Mouse (Mus musculus): ENCODE data around the gene Grm7. TPM values are rescaled to one million over a fixed set of nuclear protein-coding genes. Genes with fewer than 3 reads are reported as not detected.
A peak's percentile ranks its signal among the peaks of the same experiment; 100 is the strongest.

Grm7 gene
- polyA plus RNA-seq, 1 experiment from 2014 or later, result 0.62 TPM

- WGBS (ENCODE audit: insufficient replicate concordance), result 69% methylated on average over 6 of the region's 6 CpGs
- Histone ChIP-seq H3K4me3 (ENCODE audit: low read depth, low read length) (no peak overlapping the region), H3K36me3 (ENCODE audit: control insufficient read depth, insufficient read depth, low read length) (no peaks in the 10 kb centered on the region), H3K27me3 (ENCODE audit: control insufficient read depth, insufficient read depth, low read length) (no peaks in the 10 kb centered on the region), H3K9ac (ENCODE audit: low read depth, low read length) (no peak overlapping the region), H3K9me3 (replicated peaks; ENCODE audit: control insufficient read depth, low read length) (no peaks in the 10 kb centered on the region), H3K4me1 (ENCODE audit: control insufficient read depth, insufficient read depth, low read length) (no peaks in the 10 kb centered on the region), H3K4me2 (no peak overlapping the region), H3K27ac (ENCODE audit: low read depth, low read length) (no peak overlapping the region)
- no peak for ATAC-seq (replicated peaks; ENCODE audit: insufficient number of reproducible peaks, low FRiP score, low TSS enrichment)
These were observed 575.8 kb downstream of the Grm7 start for GRCm38 (mm10) chr6:111221083-111221729.

GRCm38 (mm10) chr6:111255215-111255614, 609.8 kb downstream of the Grm7 start:
- ATAC-seq (replicated peaks; ENCODE audit: insufficient number of reproducible peaks, low FRiP score, low TSS enrichment), result no peak
- H3K27me3 ChIP-seq (ENCODE audit: control insufficient read depth, insufficient read depth, low read length), result no peaks in the 10 kb centered on the region
- WGBS (ENCODE audit: insufficient replicate concordance), result 78% methylated on average over 5 of the region's 5 CpGs
- no peak overlapping the region for H3K27ac ChIP-seq (ENCODE audit: low read depth, low read length)
- no peaks in the 10 kb centered on the region for H3K9me3 ChIP-seq (replicated peaks; ENCODE audit: control insufficient read depth, low read length)
- no peak overlapping the region for H3K4me3 ChIP-seq (ENCODE audit: low read depth, low read length)
- no peak overlapping the region for H3K4me2 ChIP-seq
- no peaks in the 10 kb centered on the region for H3K36me3 ChIP-seq (ENCODE audit: control insufficient read depth, insufficient read depth, low read length)
- no peak overlapping the region for H3K9ac ChIP-seq (ENCODE audit: low read depth, low read length)
- no peaks in the 10 kb centered on the region for H3K4me1 ChIP-seq (ENCODE audit: control insufficient read depth, insufficient read depth, low read length)

GRCm38 (mm10) chr6:111256939-111257338, 611.6 kb downstream of the Grm7 start:
- no peaks in the 10 kb centered on the region for H3K9me3 ChIP-seq (replicated peaks; ENCODE audit: control insufficient read depth, low read length)

GRCm38 (mm10) chr6:111258256-111258655, 612.9 kb downstream of the Grm7 start:
- H3K9ac ChIP-seq (ENCODE audit: low read depth, low read length), result no peak overlapping the region
- H3K36me3 ChIP-seq (ENCODE audit: control insufficient read depth, insufficient read depth, low read length), result no peaks in the 10 kb centered on the region
- 76% methylated on average over 3 of the region's 3 CpGs for WGBS (ENCODE audit: insufficient replicate concordance)
- no peak overlapping the region for H3K4me3 ChIP-seq (ENCODE audit: low read depth, low read length)
- H3K4me2 ChIP-seq, result no peak overlapping the region
- ATAC-seq (replicated peaks; ENCODE audit: insufficient number of reproducible peaks, low FRiP score, low TSS enrichment), result no peak
- no peaks in the 10 kb centered on the region for H3K4me1 ChIP-seq (ENCODE audit: control insufficient read depth, insufficient read depth, low read length)
- H3K27ac ChIP-seq (ENCODE audit: low read depth, low read length), result no peak overlapping the region
- H3K9me3 ChIP-seq (replicated peaks; ENCODE audit: control insufficient read depth, low read length), result no peaks in the 10 kb centered on the region
- H3K27me3 ChIP-seq (ENCODE audit: control insufficient read depth, insufficient read depth, low read length), result no peaks in the 10 kb centered on the region

More at GRCm38 (mm10) chr6:111256939-111257338, 611.6 kb downstream of the Grm7 start:
- Histone ChIP-seq H3K4me2 (no peak overlapping the region), H3K27ac (ENCODE audit: low read depth, low read length) (no peak overlapping the region), H3K27me3 (ENCODE audit: control insufficient read depth, insufficient read depth, low read length) (no peaks in the 10 kb centered on the region), H3K4me1 (ENCODE audit: control insufficient read depth, insufficient read depth, low read length) (no peaks in the 10 kb centered on the region), H3K9ac (ENCODE audit: low read depth, low read length) (no peak overlapping the region), H3K4me3 (ENCODE audit: low read depth, low read length) (no peak overlapping the region), H3K36me3 (ENCODE audit: control insufficient read depth, insufficient read depth, low read length) (no peaks in the 10 kb centered on the region)
- no peak for ATAC-seq (replicated peaks; ENCODE audit: insufficient number of reproducible peaks, low FRiP score, low TSS enrichment)
- 70% methylated on average over 3 of the region's 3 CpGs for WGBS (ENCODE audit: insufficient replicate concordance)

- Histone ChIP-seq H3K36me3 (ENCODE audit: control insufficient read depth, insufficient read depth, low read length) (no peaks in the 10 kb centered on the region), H3K4me1 (ENCODE audit: control insufficient read depth, insufficient read depth, low read length) (no peaks in the 10 kb centered on the region), H3K4me2 (no peak overlapping the region), H3K4me3 (ENCODE audit: low read depth, low read length) (no peak overlapping the region), H3K9ac (ENCODE audit: low read depth, low read length) (no peak overlapping the region), H3K27me3 (ENCODE audit: control insufficient read depth, insufficient read depth, low read length) (no peaks in the 10 kb centered on the region), H3K27ac (ENCODE audit: low read depth, low read length) (no peak overlapping the region), H3K9me3 (replicated peaks; ENCODE audit: control insufficient read depth, low read length) (no peaks in the 10 kb centered on the region)
- whole genome bisulfite sequencing (ENCODE audit: insufficient replicate concordance), result 84% methylated on average over 1 of the region's 1 CpGs
- ATAC-seq (replicated peaks; ENCODE audit: insufficient number of reproducible peaks, low FRiP score, low TSS enrichment), result no peak
These were observed 615.8 kb downstream of the Grm7 start for GRCm38 (mm10) chr6:111261181-111261580.

GRCm38 (mm10) chr6:111276657-111277056, 631.3 kb downstream of the Grm7 start:
- no peak overlapping the region for H3K4me3 ChIP-seq (ENCODE audit: low read depth, low read length)
- WGBS (ENCODE audit: insufficient replicate concordance), result 37% methylated on average over 4 of the region's 4 CpGs
- ATAC-seq (replicated peaks; ENCODE audit: insufficient number of reproducible peaks, low FRiP score, low TSS enrichment), result 0 out of 2 replicates have a peak, but pooled peaks have one; percentile 35

GRCm38 (mm10) chr6:111278516-111278915, 633.1 kb downstream of the Grm7 start:
- ATAC-seq (replicated peaks; ENCODE audit: insufficient number of reproducible peaks, low FRiP score, low TSS enrichment), result no peak

More at GRCm38 (mm10) chr6:111276657-111277056, 631.3 kb downstream of the Grm7 start:
- no peak overlapping the region for H3K4me2 ChIP-seq
- no peaks in the 10 kb centered on the region for H3K9me3 ChIP-seq (replicated peaks; ENCODE audit: control insufficient read depth, low read length)
- H3K27ac ChIP-seq (ENCODE audit: low read depth, low read length), result no peak overlapping the region
- no peaks in the 10 kb centered on the region for H3K4me1 ChIP-seq (ENCODE audit: control insufficient read depth, insufficient read depth, low read length)
- no peak overlapping the region for H3K9ac ChIP-seq (ENCODE audit: low read depth, low read length)
- H3K27me3 ChIP-seq (ENCODE audit: control insufficient read depth, insufficient read depth, low read length), result no peaks in the 10 kb centered on the region
- no peaks in the 10 kb centered on the region for H3K36me3 ChIP-seq (ENCODE audit: control insufficient read depth, insufficient read depth, low read length)

GRCm38 (mm10) chr6:111293505-111294001, 648.2 kb downstream of the Grm7 start:
- H3K36me3 ChIP-seq (ENCODE audit: control insufficient read depth, insufficient read depth, low read length), result no peaks in the 10 kb centered on the region
- H3K27me3 ChIP-seq (ENCODE audit: control insufficient read depth, insufficient read depth, low read length), result no peaks in the 10 kb centered on the region
- H3K9ac ChIP-seq (ENCODE audit: low read depth, low read length), result no peak overlapping the region
- no peak overlapping the region for H3K4me3 ChIP-seq (ENCODE audit: low read depth, low read length)
- no peak overlapping the region for H3K27ac ChIP-seq (ENCODE audit: low read depth, low read length)
- no peaks in the 10 kb centered on the region for H3K9me3 ChIP-seq (replicated peaks; ENCODE audit: control insufficient read depth, low read length)
- no peaks in the 10 kb centered on the region for H3K4me1 ChIP-seq (ENCODE audit: control insufficient read depth, insufficient read depth, low read length)
- no peak for ATAC-seq (replicated peaks; ENCODE audit: insufficient number of reproducible peaks, low FRiP score, low TSS enrichment)
- no peak overlapping the region for H3K4me2 ChIP-seq
- WGBS (ENCODE audit: insufficient replicate concordance), result 65% methylated on average over 5 of the region's 5 CpGs

More at GRCm38 (mm10) chr6:111278516-111278915, 633.1 kb downstream of the Grm7 start:
- H3K4me2 ChIP-seq, result no peak overlapping the region
- no peak overlapping the region for H3K4me3 ChIP-seq (ENCODE audit: low read depth, low read length)
- no peaks in the 10 kb centered on the region for H3K36me3 ChIP-seq (ENCODE audit: control insufficient read depth, insufficient read depth, low read length)
- H3K9ac ChIP-seq (ENCODE audit: low read depth, low read length), result no peak overlapping the region
- H3K9me3 ChIP-seq (replicated peaks; ENCODE audit: control insufficient read depth, low read length), result no peaks in the 10 kb centered on the region
- H3K27ac ChIP-seq (ENCODE audit: low read depth, low read length), result no peak overlapping the region
- no peaks in the 10 kb centered on the region for H3K4me1 ChIP-seq (ENCODE audit: control insufficient read depth, insufficient read depth, low read length)
- H3K27me3 ChIP-seq (ENCODE audit: control insufficient read depth, insufficient read depth, low read length), result no peaks in the 10 kb centered on the region
